In the genomic region with DNA sequence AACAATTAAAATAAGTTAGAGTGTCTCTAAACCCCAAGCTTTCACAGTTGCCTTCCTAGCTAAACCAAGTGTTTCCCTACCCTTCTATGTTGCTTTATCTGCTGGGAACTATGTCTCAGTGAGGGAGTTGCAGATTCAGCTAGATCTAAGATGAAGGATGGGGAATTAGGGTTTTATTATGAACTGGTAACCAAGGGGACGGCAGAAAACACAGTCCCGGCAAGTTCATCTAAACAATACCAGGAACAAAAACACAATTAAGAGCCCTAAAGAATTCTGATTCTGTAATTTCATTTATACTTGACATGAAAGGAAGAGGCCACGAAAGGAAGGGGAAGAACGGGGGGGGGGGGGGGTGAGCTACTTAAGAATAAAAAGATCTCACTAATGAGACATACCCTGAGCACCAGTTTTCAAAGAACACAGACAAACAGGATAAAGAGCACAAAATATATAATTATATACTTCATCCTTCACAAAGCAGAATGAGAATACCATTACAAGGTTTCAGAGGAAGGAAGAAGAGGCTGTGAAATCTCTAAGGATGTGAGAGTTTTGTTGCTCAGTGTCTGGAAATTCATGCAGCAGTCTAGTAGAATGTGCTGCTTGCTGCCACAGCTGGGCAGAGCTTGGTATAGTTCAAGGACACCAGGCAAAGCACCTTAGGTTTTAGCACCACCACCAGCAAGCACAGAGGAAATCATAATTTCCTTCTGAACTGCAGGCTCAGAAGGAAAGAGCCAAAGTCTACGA, we compare ENCODE assay signal across 16 mouse cellular contexts.
DNase-seq lines count a peak whose midpoint lies in the region; ATAC-seq and TF ChIP-seq lines count a peak whose summit lies in the region.
"Had no signal": no experiment of that assay in that cellular context is flagged by ENCODE, and none has a peak within 500 bp of the region (broad histone marks: within the 10 kb centered on the region; RNA-seq: fewer than 3 reads in every experiment).

No protein-coding gene starts in this region.

- no peak for TF ChIP-seq CTCF in heart, postnatal 0 days (IDR thresholded peaks at IDR 0.05; ENCODE audit: low read depth)
- TF ChIP-seq CTCF in midbrain, postnatal 0 days (IDR thresholded peaks at IDR 0.05) = peak; percentile 32

- 0 out of 2 replicates have a peak overlapping the region, but pooled peaks have one; percentile 4 for H3K27ac ChIP-seq in heart, postnatal 0 days (ENCODE audit: low read depth)
- H3K27ac ChIP-seq in heart, embryonic 11.5 days (ENCODE audit: low read depth, low read length) = no peak overlapping the region
- H3K27ac ChIP-seq in midbrain, postnatal 0 days (ENCODE audit: low read depth, low read length) = no peak overlapping the region
- H3K27ac ChIP-seq in midbrain, embryonic 14.5 days (replicated peaks; ENCODE audit: low read depth, low read length) = no peak overlapping the region
- peak overlapping the region; percentile 27; the same call in 1 of the 2 replicates for H3K27ac ChIP-seq in intestine, embryonic 15.5 days
- no peak overlapping the region for H3K27ac ChIP-seq in neural tube, embryonic 15.5 days (replicated peaks)
- H3K27ac ChIP-seq: hindbrain, embryonic 15.5 days; liver, embryonic 13.5 days; neural tube, embryonic 12.5 days; stomach, embryonic 15.5 days had no signal

- no peaks in the 10 kb centered on the region for H3K27me3 ChIP-seq in heart, postnatal 0 days (ENCODE audit: control insufficient read depth, insufficient read depth, low read length)
- H3K27me3 ChIP-seq in heart, embryonic 11.5 days (ENCODE audit: control insufficient read depth, insufficient read depth, low read length) = no peaks in the 10 kb centered on the region
- no peaks in the 10 kb centered on the region for H3K27me3 ChIP-seq in midbrain, postnatal 0 days (ENCODE audit: insufficient read depth, low read length)
- H3K27me3 ChIP-seq in midbrain, embryonic 14.5 days (ENCODE audit: control insufficient read depth, insufficient read depth, low read length) = no peaks in the 10 kb centered on the region
- no peaks in the 10 kb centered on the region for H3K27me3 ChIP-seq in intestine, embryonic 15.5 days (replicated peaks)
- H3K27me3 ChIP-seq in neural tube, embryonic 15.5 days (replicated peaks) = no peaks in the 10 kb centered on the region
- H3K27me3 ChIP-seq: hindbrain, embryonic 15.5 days; liver, embryonic 13.5 days; neural tube, embryonic 12.5 days; stomach, embryonic 15.5 days had no signal

- WGBS in heart, postnatal 0 days = 46% methylated on average over 5 of the region's 5 CpGs
- WGBS in heart, embryonic 11.5 days (ENCODE audit: insufficient replicate concordance) = 71% methylated on average over 5 of the region's 5 CpGs
- 41% methylated on average over 5 of the region's 5 CpGs for WGBS in midbrain, postnatal 0 days
- 29% methylated on average over 5 of the region's 5 CpGs for WGBS in midbrain, embryonic 14.5 days
- WGBS in intestine, embryonic 15.5 days = 51% methylated on average over 5 of the region's 5 CpGs
- WGBS in neural tube, embryonic 15.5 days = 64% methylated on average over 5 of the region's 5 CpGs

- H3K9me3 ChIP-seq in heart, postnatal 0 days (replicated peaks; ENCODE audit: control insufficient read depth, low read length) = no peaks in the 10 kb centered on the region
- no peaks in the 10 kb centered on the region for H3K9me3 ChIP-seq in heart, embryonic 11.5 days (replicated peaks; ENCODE audit: control insufficient read depth, low read length)
- H3K9me3 ChIP-seq in midbrain, postnatal 0 days (ENCODE audit: low read length) = no peaks in the 10 kb centered on the region
- no peaks in the 10 kb centered on the region for H3K9me3 ChIP-seq in midbrain, embryonic 14.5 days (ENCODE audit: control insufficient read depth, low read length)
- no peaks in the 10 kb centered on the region for H3K9me3 ChIP-seq in intestine, embryonic 15.5 days
- H3K9me3 ChIP-seq in neural tube, embryonic 15.5 days (replicated peaks) = no peaks in the 10 kb centered on the region
- H3K9me3 ChIP-seq: hindbrain, embryonic 15.5 days; liver, embryonic 13.5 days; neural tube, embryonic 12.5 days; stomach, embryonic 15.5 days had no signal

- H3K4me1 ChIP-seq in heart, postnatal 0 days (ENCODE audit: control insufficient read depth, insufficient read depth) = no peaks in the 10 kb centered on the region
- H3K4me1 ChIP-seq in heart, embryonic 11.5 days (ENCODE audit: control insufficient read depth, insufficient read depth, low read length) = no peaks in the 10 kb centered on the region
- H3K4me1 ChIP-seq in midbrain, postnatal 0 days (ENCODE audit: insufficient read depth, low read length) = no peaks in the 10 kb centered on the region
- H3K4me1 ChIP-seq in midbrain, embryonic 14.5 days (ENCODE audit: control insufficient read depth, insufficient read depth, low read length) = 0 out of 2 replicates have a peak, but pooled peaks cover 6% of the 10 kb centered on the region
- no peaks in the 10 kb centered on the region for H3K4me1 ChIP-seq in intestine, embryonic 15.5 days (replicated peaks)
- no peaks in the 10 kb centered on the region for H3K4me1 ChIP-seq in neural tube, embryonic 15.5 days
- H3K4me1 ChIP-seq: hindbrain, embryonic 15.5 days; liver, embryonic 13.5 days; neural tube, embryonic 12.5 days; stomach, embryonic 15.5 days had no signal

- 0 out of 2 replicates have a peak, but pooled peaks have one; percentile 8 for ATAC-seq in heart, postnatal 0 days (ENCODE audit: insufficient read depth, low read depth)
- no peak for ATAC-seq in heart, embryonic 11.5 days (replicated peaks; ENCODE audit: insufficient number of reproducible peaks, low FRiP score, low TSS enrichment)
- ATAC-seq in midbrain, postnatal 0 days (ENCODE audit: low FRiP score) = 0 out of 2 replicates have a peak, but pooled peaks have one; percentile 16
- ATAC-seq in midbrain, embryonic 14.5 days (ENCODE audit: low FRiP score, low TSS enrichment) = no peak
- no peak for ATAC-seq in intestine, embryonic 15.5 days
- ATAC-seq in neural tube, embryonic 15.5 days (ENCODE audit: low FRiP score) = no peak
- ATAC-seq: midbrain, embryonic 16.5 days had no signal

- no peak overlapping the region for H3K9ac ChIP-seq in heart, postnatal 0 days (replicated peaks; ENCODE audit: low read depth, low read length)
- no peak overlapping the region for H3K9ac ChIP-seq in heart, embryonic 11.5 days (ENCODE audit: low read depth, low read length)
- no peak overlapping the region for H3K9ac ChIP-seq in midbrain, postnatal 0 days (replicated peaks; ENCODE audit: low read length, poor library complexity, severe bottlenecking)
- H3K9ac ChIP-seq in midbrain, embryonic 14.5 days (replicated peaks; ENCODE audit: low read length) = no peak overlapping the region
- H3K9ac ChIP-seq in intestine, embryonic 15.5 days = no peak overlapping the region
- H3K9ac ChIP-seq in neural tube, embryonic 15.5 days (replicated peaks) = no peak overlapping the region
- H3K9ac ChIP-seq: hindbrain, embryonic 15.5 days; liver, embryonic 13.5 days; neural tube, embryonic 12.5 days; stomach, embryonic 15.5 days had no signal

- TF ChIP-seq EP300 in heart, postnatal 0 days (IDR thresholded peaks at IDR 0.05; ENCODE audit: low read depth) = no peak

- no peaks in the 10 kb centered on the region for H3K36me3 ChIP-seq in heart, postnatal 0 days (replicated peaks; ENCODE audit: control insufficient read depth, insufficient read depth, low read length)
- H3K36me3 ChIP-seq in heart, embryonic 11.5 days (ENCODE audit: control insufficient read depth, insufficient read depth, low read length) = no peaks in the 10 kb centered on the region
- H3K36me3 ChIP-seq in midbrain, postnatal 0 days (ENCODE audit: insufficient read depth, low read length) = no peaks in the 10 kb centered on the region
- H3K36me3 ChIP-seq in midbrain, embryonic 14.5 days (ENCODE audit: control insufficient read depth, insufficient read depth, low read length) = no peaks in the 10 kb centered on the region
- H3K36me3 ChIP-seq in intestine, embryonic 15.5 days = no peaks in the 10 kb centered on the region
- H3K36me3 ChIP-seq in neural tube, embryonic 15.5 days = no peaks in the 10 kb centered on the region
- H3K36me3 ChIP-seq: hindbrain, embryonic 15.5 days; liver, embryonic 13.5 days; neural tube, embryonic 12.5 days; stomach, embryonic 15.5 days had no signal

- DNase-seq in heart, postnatal 0 days (ENCODE audit: low spot score) = no peak
- DNase-seq in midbrain, postnatal 0 days (ENCODE audit: low spot score) = no peak
- DNase-seq in midbrain, embryonic 14.5 days = no peak
- DNase-seq in right cerebral cortex, postnatal 4 days = no peak
- DNase-seq: adrenal gland, adult 2 months; cerebellum, adult 8-10 months; kidney, adult 8-10 months; liver, embryonic 13.5 days; thymus, postnatal 14 days had no signal

- no peak overlapping the region for H3K4me2 ChIP-seq in heart, postnatal 0 days (ENCODE audit: low read depth, low read length)
- no peak overlapping the region for H3K4me2 ChIP-seq in heart, embryonic 11.5 days
- no peak overlapping the region for H3K4me2 ChIP-seq in midbrain, postnatal 0 days (ENCODE audit: low read depth, low read length, poor library complexity, severe bottlenecking)
- H3K4me2 ChIP-seq in midbrain, embryonic 14.5 days (ENCODE audit: low read length) = no peak overlapping the region
- no peak overlapping the region for H3K4me2 ChIP-seq in intestine, embryonic 15.5 days (replicated peaks)
- no peak overlapping the region for H3K4me2 ChIP-seq in neural tube, embryonic 15.5 days
- H3K4me2 ChIP-seq: hindbrain, embryonic 15.5 days; liver, embryonic 13.5 days; neural tube, embryonic 12.5 days; stomach, embryonic 15.5 days had no signal

- no peak overlapping the region for H3K4me3 ChIP-seq in heart, postnatal 0 days (ENCODE audit: low read depth, low read length)
- no peak overlapping the region for H3K4me3 ChIP-seq in heart, embryonic 11.5 days (ENCODE audit: low read depth, low read length)
- no peak overlapping the region for H3K4me3 ChIP-seq in midbrain, postnatal 0 days (ENCODE audit: low read depth, low read length)
- no peak overlapping the region for H3K4me3 ChIP-seq in midbrain, embryonic 14.5 days (replicated peaks; ENCODE audit: low read depth, low read length)
- no peak overlapping the region for H3K4me3 ChIP-seq in intestine, embryonic 15.5 days (replicated peaks)
- H3K4me3 ChIP-seq in neural tube, embryonic 15.5 days (replicated peaks) = no peak overlapping the region
- H3K4me3 ChIP-seq: hindbrain, embryonic 15.5 days; liver, embryonic 13.5 days; neural tube, embryonic 12.5 days; stomach, embryonic 15.5 days had no signal

Comparison
In these comparisons a context has a peak if more than half of its experiments do, and no peak if none do; other contexts are left out.
1. ATAC-seq: peak in heart, postnatal 0 days (single experiment) and midbrain, postnatal 0 days (single experiment); none in heart, embryonic 11.5 days (single experiment), midbrain, embryonic 14.5 days (single experiment), intestine, embryonic 15.5 days (single experiment) and neural tube, embryonic 15.5 days (single experiment).
2. H3K27ac ChIP-seq: peak in heart, postnatal 0 days (single experiment) and intestine, embryonic 15.5 days (single experiment); none in heart, embryonic 11.5 days (single experiment), midbrain, postnatal 0 days (single experiment), midbrain, embryonic 14.5 days (single experiment) and neural tube, embryonic 15.5 days (single experiment).